Mouse (Mus musculus): ENCODE results near the gene Slc39a3.

- TF ChIP-seq CTCF (IDR thresholded peaks at IDR 0.05) (no peak), EP300 (IDR thresholded peaks at IDR 0.05) (no peak)
Observed at GRCm38 (mm10) chr10:81019687-81020086, 17.5 kb downstream of the Slc39a3 start.
